Mouse (Mus musculus): ENCODE results near the gene Slc35b2. TPM values are rescaled to one million over a fixed set of nuclear protein-coding genes. Genes with fewer than 3 reads are reported as not detected.

The Slc35b2 gene
- polyA plus RNA-seq, 1 experiment from 2014 or later = 47.9 TPM

DNA sequence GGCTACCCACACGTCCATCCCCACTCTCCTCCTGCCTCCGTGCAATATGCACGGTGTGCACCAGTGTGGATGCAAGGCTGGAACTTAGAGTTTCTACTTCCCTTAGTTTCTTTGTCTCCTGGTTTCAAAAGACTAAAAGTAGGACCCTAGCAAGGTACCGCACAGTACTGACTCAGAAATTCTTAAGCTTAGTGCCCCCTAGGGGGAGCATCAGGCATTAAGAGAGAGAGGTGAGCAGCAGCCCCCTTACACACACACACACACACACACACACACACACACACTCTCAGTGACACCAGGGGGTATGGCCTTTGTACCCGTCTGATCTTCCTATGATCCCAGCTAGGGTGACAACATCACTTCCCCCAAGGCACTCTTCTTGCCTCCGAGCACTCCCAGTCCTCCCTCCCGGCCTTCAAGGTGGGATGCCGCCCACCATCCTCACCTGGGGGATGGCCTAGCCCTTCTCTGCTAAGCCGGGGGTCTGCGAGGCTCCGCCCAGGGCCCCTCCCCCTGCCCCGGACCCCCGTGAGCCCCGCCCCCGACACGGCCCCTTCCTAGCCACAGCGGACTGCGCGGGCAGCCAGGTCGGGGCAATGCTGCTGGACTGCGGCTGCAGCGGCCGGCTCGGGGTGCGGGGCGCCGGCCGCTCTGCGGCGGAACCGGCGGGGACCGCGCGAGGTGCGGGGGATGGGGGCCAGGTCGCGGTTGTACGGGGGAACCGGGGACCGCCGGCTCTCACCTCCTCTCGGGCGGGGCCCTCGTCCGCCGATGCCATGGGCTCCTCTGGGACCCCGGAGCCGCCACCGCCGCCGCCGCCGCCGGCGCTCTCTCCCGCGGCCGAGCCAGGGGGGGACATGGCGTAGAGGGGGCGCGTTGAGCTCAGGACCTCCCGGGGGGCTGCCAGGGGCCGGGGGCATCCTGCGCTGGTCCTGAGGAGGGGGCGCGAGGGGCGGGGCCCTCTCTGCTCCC, 14.8 kb upstream of the Slc35b2 start:
- Histone ChIP-seq H3K4me1 (ENCODE audit: insufficient read depth) (peaks cover 10% of the 10 kb centered on the region), H3K27me3 (ENCODE audit: insufficient read depth, low read length) (peaks cover 78% of the 10 kb centered on the region), H3K36me3 (replicated peaks; ENCODE audit: insufficient read depth, low read length) (no peaks in the 10 kb centered on the region), H3K9me3 (ENCODE audit: low read length) (no peaks in the 10 kb centered on the region), H3K4me3 (ENCODE audit: low read depth, low read length) (peak overlapping the region; percentile 50), H3K27ac (ENCODE audit: low read depth) (no peak overlapping the region), H3K4me2 (ENCODE audit: low read depth, low read length) (peak overlapping the region; percentile 76), H3K9ac (replicated peaks) (0 out of 2 replicates have a peak overlapping the region, but pooled peaks have one; percentile 26)
- TF ChIP-seq CTCF (IDR thresholded peaks at IDR 0.05; ENCODE audit: low read depth) = peak; percentile 29; the same call in 1 of the 2 replicates
- TF ChIP-seq EP300 (IDR thresholded peaks at IDR 0.05; ENCODE audit: low read depth) = no peak
- ATAC-seq = no peak
- 8% methylated on average over 35 of the region's 68 CpGs for WGBS (ENCODE audit: insufficient replicate concordance)
- no peak for DNase-seq

DNA sequence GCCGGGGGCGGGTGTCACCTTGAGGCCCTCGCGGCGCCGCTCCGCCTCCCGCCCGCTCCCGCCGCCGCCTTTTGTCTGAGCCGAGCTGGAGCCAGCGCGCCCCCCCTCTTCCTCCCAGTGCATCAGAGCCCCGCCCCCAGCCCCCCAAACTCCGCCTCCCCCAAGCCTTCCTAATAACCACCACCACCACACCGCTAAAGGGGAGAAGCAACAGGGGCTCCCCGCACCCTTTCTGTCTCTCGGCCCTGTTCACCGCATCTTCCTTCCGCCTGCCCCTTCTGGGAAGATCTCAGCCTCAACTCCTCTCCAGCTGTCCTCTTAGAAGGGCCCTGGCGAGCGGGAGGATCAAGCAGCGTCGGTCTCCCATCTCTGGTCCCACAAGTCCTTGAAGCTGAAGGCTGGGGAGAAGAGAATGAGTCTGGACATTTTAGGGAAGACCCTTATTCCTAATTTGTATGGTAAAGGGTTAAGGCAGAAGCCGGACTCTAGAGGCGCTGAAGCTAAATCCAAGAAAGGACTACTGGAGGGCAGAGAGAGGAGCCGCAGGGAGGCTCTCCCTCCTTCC, 14.0 kb upstream of the Slc35b2 start, which contains the start of gene Tmem151b:
Gene Tmem151b, minus strand, starts transcription at position 61 of the 565 bp plus-strand sequence.
- TF ChIP-seq CTCF (IDR thresholded peaks at IDR 0.05; ENCODE audit: low read depth) (no peak), EP300 (IDR thresholded peaks at IDR 0.05; ENCODE audit: low read depth) (no peak)
- no peak for ATAC-seq

DNA sequence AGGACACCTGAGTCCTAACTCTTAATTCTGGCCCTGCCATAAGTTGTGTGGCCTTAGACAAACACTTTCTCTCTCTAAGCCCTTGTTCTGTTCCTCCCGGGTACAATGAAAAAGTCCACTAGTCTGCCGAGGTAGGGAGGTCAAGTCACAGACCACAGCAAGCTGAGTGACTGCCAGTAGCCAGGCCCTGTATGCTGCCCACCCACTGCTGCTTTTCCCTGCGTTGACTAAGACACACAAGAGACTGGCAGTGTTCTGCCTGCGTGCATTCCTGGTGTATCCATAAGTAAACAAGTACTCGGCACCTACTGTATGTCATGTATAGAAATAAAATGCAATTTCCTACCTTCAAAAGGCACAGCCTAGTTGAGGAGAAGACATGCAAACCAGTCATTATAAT, 13.4 kb upstream of the Slc35b2 start:
- WGBS (ENCODE audit: insufficient replicate concordance) = 34% methylated on average over 5 of the region's 5 CpGs
- H3K27me3 ChIP-seq (ENCODE audit: insufficient read depth, low read length) = peaks cover 64% of the 10 kb centered on the region
- peaks cover 10% of the 10 kb centered on the region for H3K4me1 ChIP-seq (ENCODE audit: insufficient read depth)
- H3K36me3 ChIP-seq (replicated peaks; ENCODE audit: insufficient read depth, low read length) = no peaks in the 10 kb centered on the region
- H3K4me3 ChIP-seq (ENCODE audit: low read depth, low read length) = no peak overlapping the region
- H3K4me2 ChIP-seq (ENCODE audit: low read depth, low read length) = no peak overlapping the region
- no peak for TF ChIP-seq EP300 (IDR thresholded peaks at IDR 0.05; ENCODE audit: low read depth)
- no peak for TF ChIP-seq CTCF (IDR thresholded peaks at IDR 0.05; ENCODE audit: low read depth)
- DNase-seq (no peak), ATAC-seq (no peak)
- H3K9me3 ChIP-seq (ENCODE audit: low read length) = no peaks in the 10 kb centered on the region
- no peak overlapping the region for H3K9ac ChIP-seq (replicated peaks)
- H3K27ac ChIP-seq (ENCODE audit: low read depth) = no peak overlapping the region

More for the DNA sequence above, 14.0 kb upstream of the Slc35b2 start, which contains the start of gene Tmem151b:
- Histone ChIP-seq H3K27ac (ENCODE audit: low read depth) (no peak within 1 kb of the TSS), H3K4me1 (ENCODE audit: insufficient read depth) (peaks cover 10% of the 10 kb centered on the region), H3K9me3 (ENCODE audit: low read length) (no peaks in the 10 kb centered on the region), H3K36me3 (replicated peaks; ENCODE audit: insufficient read depth, low read length) (no peaks in the 10 kb centered on the region), H3K9ac (replicated peaks) (0 out of 2 replicates have a peak within 1 kb of the TSS, but pooled peaks have one; percentile 26), H3K27me3 (ENCODE audit: insufficient read depth, low read length) (peaks cover 69% of the 10 kb centered on the region), H3K4me3 (ENCODE audit: low read depth, low read length) (peak within 1 kb of the TSS; percentile 50), H3K4me2 (ENCODE audit: low read depth, low read length) (peak within 1 kb of the TSS; percentile 76)
- DNase-seq = no peak
- WGBS (ENCODE audit: insufficient replicate concordance) = 6% methylated on average over 12 of the region's 29 CpGs

DNA sequence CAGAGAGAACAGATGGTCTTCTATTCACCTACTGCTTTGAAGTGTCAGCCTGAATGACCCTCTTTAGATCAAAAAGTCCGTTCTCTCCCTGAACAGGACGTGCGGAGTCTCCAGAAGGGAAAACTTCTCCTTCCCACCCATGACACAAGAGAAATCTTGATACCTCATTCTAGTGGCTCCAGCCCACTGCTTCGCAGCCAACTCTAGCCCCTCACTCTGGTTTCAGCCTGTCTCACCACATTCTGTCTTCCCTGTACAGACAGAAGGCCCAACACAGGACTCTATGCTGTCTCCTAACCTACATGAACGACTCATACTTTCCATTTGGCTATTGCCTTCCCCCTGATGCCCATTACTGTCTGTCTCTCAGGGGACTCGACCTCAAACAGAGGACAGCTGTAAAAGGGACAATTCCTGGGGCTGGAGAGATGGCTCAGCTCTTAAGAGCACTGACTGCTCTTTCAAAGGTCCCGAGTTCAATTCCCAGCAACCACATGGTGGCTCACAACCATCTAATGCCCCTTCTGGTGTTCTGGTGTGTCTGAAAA, 12.4 kb upstream of the Slc35b2 start:
- Histone ChIP-seq H3K4me2 (ENCODE audit: low read depth, low read length) (no peak overlapping the region), H3K36me3 (replicated peaks; ENCODE audit: insufficient read depth, low read length) (no peaks in the 10 kb centered on the region), H3K27me3 (ENCODE audit: insufficient read depth, low read length) (peaks cover 56% of the 10 kb centered on the region), H3K9ac (replicated peaks) (no peak overlapping the region), H3K4me1 (ENCODE audit: insufficient read depth) (peaks cover 10% of the 10 kb centered on the region), H3K4me3 (ENCODE audit: low read depth, low read length) (no peak overlapping the region), H3K9me3 (ENCODE audit: low read length) (no peaks in the 10 kb centered on the region), H3K27ac (ENCODE audit: low read depth) (no peak overlapping the region)
- ATAC-seq (no peak), DNase-seq (no peak)
- TF ChIP-seq EP300 (IDR thresholded peaks at IDR 0.05; ENCODE audit: low read depth) = no peak
- TF ChIP-seq CTCF (IDR thresholded peaks at IDR 0.05; ENCODE audit: low read depth) = no peak
- 63% methylated on average over 7 of the region's 7 CpGs for WGBS (ENCODE audit: insufficient replicate concordance)

DNA sequence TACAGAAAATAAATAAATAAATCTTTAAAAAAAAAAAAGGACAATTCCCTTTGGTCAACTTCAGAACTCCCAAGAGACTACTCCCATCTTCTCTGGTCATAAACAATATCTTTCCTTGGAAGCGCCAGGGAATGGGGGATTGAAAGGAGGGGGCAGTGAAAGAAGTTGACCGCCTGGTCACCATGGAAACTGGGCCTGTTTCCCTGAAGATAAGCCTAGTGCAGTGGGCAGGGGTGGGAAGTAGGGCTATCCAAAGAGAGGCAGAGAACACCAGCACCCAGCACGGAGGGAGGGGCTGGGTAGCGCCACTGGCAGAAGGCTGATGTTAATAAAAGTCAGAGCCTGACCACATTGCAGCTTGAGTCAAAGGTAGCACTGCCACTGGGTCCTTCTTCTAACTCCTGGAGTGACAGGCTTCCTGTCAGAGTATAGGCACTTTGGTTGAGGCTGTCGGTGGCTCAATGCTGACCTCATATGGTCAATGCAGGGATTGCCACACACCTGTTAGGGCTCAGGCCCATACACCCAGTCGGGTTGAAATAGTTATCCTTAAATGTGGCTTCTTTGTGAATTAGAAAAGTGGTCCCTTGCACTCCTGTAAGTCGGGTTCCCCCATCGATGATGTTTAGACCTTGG, 11.7 kb upstream of the Slc35b2 start:
- H3K4me3 ChIP-seq (ENCODE audit: low read depth, low read length) = no peak overlapping the region
- no peaks in the 10 kb centered on the region for H3K36me3 ChIP-seq (replicated peaks; ENCODE audit: insufficient read depth, low read length)
- TF ChIP-seq CTCF (IDR thresholded peaks at IDR 0.05; ENCODE audit: low read depth) (peak; percentile 92), EP300 (IDR thresholded peaks at IDR 0.05; ENCODE audit: low read depth) (no peak)
- ATAC-seq (peak; percentile 59), DNase-seq (peak; percentile 83)
- peaks cover 13% of the 10 kb centered on the region for H3K4me1 ChIP-seq (ENCODE audit: insufficient read depth)
- no peaks in the 10 kb centered on the region for H3K9me3 ChIP-seq (ENCODE audit: low read length)
- no peak overlapping the region for H3K27ac ChIP-seq (ENCODE audit: low read depth)
- no peak overlapping the region for H3K4me2 ChIP-seq (ENCODE audit: low read depth, low read length)
- WGBS (ENCODE audit: insufficient replicate concordance) = 9% methylated on average over 8 of the region's 8 CpGs
- H3K9ac ChIP-seq (replicated peaks) = no peak overlapping the region
- H3K27me3 ChIP-seq (ENCODE audit: insufficient read depth, low read length) = peaks cover 50% of the 10 kb centered on the region
